Mouse (Mus musculus): Measurements from ENCODE around the gene Pnkp. TPM values are rescaled to one million over a fixed set of nuclear protein-coding genes. Genes with fewer than 3 reads are reported as not detected.

The Pnkp gene
- polyA plus RNA-seq, 1 experiment, result 261 TPM

DNA sequence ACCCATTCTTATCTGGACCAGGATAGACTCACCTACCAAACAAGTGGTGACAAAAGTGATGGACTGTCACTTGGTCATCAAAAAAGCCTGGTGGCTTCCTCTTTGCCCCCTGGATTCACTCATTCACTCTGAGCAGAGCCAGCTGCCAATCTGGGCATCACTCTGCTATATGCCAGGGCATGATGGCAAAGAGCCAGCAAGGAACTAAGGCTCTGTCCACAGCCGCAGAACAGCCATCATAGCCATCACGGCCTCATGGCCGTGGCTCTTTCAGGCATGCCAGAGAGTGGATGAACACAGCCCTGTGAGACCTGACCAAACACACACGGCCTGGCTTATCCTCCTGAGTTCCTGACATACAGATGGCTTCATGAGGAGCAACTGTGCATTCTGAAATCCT is 33.8 kb downstream of the Pnkp start:
- Histone ChIP-seq H3K4me3 (replicated peaks; ENCODE audit: control insufficient read depth, low read depth, low read length) (no peak overlapping the region), H3K4me1 (ENCODE audit: control insufficient read depth, insufficient read depth, low read length) (peaks cover 3% of the 10 kb centered on the region; the same call in 1 of the 2 replicates), H3K27ac (ENCODE audit: control insufficient read depth, insufficient read depth, low read depth, low read length, poor library complexity) (no peak overlapping the region)
- TF ChIP-seq POLR2A (IDR thresholded peaks at IDR 0.05; ENCODE audit: borderline replicate concordance, control insufficient read depth, low read depth, low read length) (no peak), CTCF (IDR thresholded peaks at IDR 0.05; ENCODE audit: control insufficient read depth, insufficient read depth, low read length) (no peak)
- 86% methylated on average over 4 of the region's 4 CpGs for WGBS

DNA sequence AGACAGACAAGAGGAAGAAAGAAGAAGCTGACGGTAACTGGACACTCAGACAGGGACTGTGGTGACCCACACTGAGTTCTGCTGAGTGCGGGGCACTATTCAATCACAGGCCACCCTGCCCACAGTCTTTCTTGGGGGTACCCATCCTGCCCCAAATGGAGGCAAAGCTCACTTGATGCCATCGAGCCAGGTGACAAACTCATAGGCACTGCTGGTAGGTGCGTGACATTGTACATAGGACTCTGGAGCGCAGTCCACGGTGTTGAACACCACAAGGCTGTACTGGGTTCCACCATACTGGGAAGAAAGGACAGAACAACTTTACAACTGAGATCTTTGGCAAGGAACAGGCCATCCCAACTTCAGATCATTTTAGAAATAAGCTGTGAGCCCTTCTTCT is 34.7 kb downstream of the Pnkp start:
- TF ChIP-seq POLR2A (IDR thresholded peaks at IDR 0.05; ENCODE audit: borderline replicate concordance, control insufficient read depth, low read depth, low read length) (no peak), CTCF (IDR thresholded peaks at IDR 0.05; ENCODE audit: control insufficient read depth, insufficient read depth, low read length) (no peak)
- 20% methylated on average over 6 of the region's 6 CpGs for WGBS
- Histone ChIP-seq H3K4me1 (ENCODE audit: control insufficient read depth, insufficient read depth, low read length) (peaks cover 3% of the 10 kb centered on the region), H3K27ac (ENCODE audit: control insufficient read depth, insufficient read depth, low read depth, low read length, poor library complexity) (no peak overlapping the region), H3K4me3 (replicated peaks; ENCODE audit: control insufficient read depth, low read depth, low read length) (peak overlapping the region; percentile 69)

DNA sequence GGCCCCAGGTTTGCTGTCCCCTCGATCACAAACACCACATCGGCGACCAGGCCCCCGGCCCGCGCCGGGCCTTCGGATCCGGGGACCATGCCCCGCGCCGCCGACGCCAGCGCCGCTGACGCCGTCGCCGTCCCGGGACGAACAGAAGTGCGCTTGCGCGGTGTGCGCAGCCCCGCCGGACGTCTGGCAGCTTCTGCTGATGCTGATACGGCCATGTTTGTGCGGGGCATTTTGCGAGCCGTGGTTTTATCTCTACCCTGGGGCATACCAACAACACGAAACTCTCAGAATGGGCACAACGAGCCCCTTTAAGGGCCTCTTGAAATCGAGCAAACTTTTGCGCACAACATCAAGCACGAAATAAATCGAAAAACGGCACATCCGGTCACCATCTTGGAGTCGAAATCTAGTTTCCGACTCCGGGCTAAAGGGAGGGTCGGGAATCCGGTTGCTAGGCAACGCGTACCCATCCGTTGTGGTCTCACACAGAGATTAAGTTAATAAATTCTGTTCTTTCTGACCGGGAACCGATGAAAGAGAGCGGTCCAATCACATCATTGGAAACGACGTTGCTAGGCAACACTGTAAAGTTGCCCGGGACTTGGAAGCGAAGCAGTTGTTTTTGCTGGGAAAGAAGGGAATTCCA is 35.5 kb downstream of the Pnkp start, which contains the start of gene Med25:
TSS of gene Med25 (minus strand) at position 437 of the 646 bp plus-strand sequence.
- Histone ChIP-seq H3K4me1 (ENCODE audit: control insufficient read depth, insufficient read depth, low read length) (peaks cover 3% of the 10 kb centered on the region), H3K4me3 (replicated peaks; ENCODE audit: control insufficient read depth, low read depth, low read length) (peak within 1 kb of the TSS; percentile 69), H3K27ac (ENCODE audit: control insufficient read depth, insufficient read depth, low read depth, low read length, poor library complexity) (peak within 1 kb of the TSS; percentile 91)
- under 1% methylated on average over 56 of the region's 56 CpGs for WGBS
- TF ChIP-seq CTCF (IDR thresholded peaks at IDR 0.05; ENCODE audit: control insufficient read depth, insufficient read depth, low read length), result no peak
- TF ChIP-seq POLR2A (IDR thresholded peaks at IDR 0.05; ENCODE audit: borderline replicate concordance, control insufficient read depth, low read depth, low read length), result peak; percentile 72; the same call in 1 of the 2 replicates

DNA sequence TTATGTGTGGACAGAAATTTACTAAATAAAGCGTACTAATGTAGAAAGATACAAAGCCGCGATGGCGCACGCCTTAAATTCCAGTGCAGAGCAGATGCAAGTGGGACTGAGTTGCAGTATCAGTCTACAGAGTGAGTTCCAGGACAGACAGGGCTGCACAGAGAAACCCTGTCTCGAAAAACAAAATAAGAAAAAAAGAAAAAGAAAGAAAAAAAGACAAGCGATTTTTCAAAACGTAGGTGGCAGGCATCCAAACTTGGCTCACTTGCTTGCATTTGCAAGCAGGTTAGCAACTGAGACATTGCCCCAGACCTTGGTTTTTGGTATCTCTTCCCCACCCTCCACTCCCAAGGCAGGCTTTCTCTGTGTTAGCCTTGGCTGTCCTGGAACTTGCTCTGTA is 36.3 kb downstream of the Pnkp start:
- WGBS, result 61% methylated on average over 8 of the region's 8 CpGs
- Histone ChIP-seq H3K4me1 (ENCODE audit: control insufficient read depth, insufficient read depth, low read length) (peaks cover 3% of the 10 kb centered on the region), H3K4me3 (replicated peaks; ENCODE audit: control insufficient read depth, low read depth, low read length) (no peak overlapping the region), H3K27ac (ENCODE audit: control insufficient read depth, insufficient read depth, low read depth, low read length, poor library complexity) (no peak overlapping the region)
- TF ChIP-seq POLR2A (IDR thresholded peaks at IDR 0.05; ENCODE audit: borderline replicate concordance, control insufficient read depth, low read depth, low read length), result no peak
- TF ChIP-seq CTCF (IDR thresholded peaks at IDR 0.05; ENCODE audit: control insufficient read depth, insufficient read depth, low read length), result no peak

DNA sequence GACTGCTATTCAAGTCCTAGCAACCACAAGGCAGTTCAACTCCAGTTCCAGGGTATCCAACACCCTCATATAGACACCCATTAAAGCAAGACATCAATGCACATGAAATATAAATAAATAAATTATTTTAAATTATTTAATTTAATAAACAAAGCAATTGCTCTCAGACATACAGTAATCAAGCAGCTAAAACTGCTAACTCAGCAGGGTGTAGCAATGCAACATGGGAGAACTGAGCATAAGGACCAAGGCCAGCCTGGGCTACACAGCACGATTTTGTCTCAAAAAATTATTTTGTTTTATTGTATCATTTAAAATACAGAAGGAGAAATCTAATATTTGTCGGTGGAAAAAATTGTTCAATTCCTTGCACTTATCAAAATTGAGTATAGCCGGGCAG is 37.2 kb downstream of the Pnkp start:
- Histone ChIP-seq H3K27ac (ENCODE audit: control insufficient read depth, insufficient read depth, low read depth, low read length, poor library complexity) (no peak overlapping the region), H3K4me1 (ENCODE audit: control insufficient read depth, insufficient read depth, low read length) (peaks cover 3% of the 10 kb centered on the region), H3K4me3 (replicated peaks; ENCODE audit: control insufficient read depth, low read depth, low read length) (no peak overlapping the region)
- 87% methylated on average over 3 of the region's 3 CpGs for WGBS
- TF ChIP-seq POLR2A (IDR thresholded peaks at IDR 0.05; ENCODE audit: borderline replicate concordance, control insufficient read depth, low read depth, low read length), result no peak
- no peak for TF ChIP-seq CTCF (IDR thresholded peaks at IDR 0.05; ENCODE audit: control insufficient read depth, insufficient read depth, low read length)

DNA sequence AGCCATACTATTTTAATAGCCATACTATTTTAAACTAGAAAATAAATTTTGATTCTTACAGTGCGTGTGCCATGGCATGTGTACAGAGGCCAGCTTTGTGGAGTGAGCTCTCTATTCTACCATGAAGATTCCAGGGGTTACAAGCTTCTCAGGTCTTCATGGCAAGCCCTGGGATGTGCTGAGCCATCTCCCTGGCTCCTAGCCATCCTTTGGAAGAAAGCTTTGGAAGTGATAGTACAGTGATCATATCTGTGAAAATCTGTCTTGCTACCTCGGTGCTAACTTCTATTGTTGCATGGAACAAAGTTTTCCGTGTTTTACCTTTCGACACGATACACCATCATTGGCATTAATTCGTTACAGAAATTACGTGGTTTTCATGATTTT is 38.3 kb downstream of the Pnkp start:
- H3K27ac ChIP-seq (ENCODE audit: control insufficient read depth, insufficient read depth, low read depth, low read length, poor library complexity), result no peak overlapping the region
- TF ChIP-seq POLR2A (IDR thresholded peaks at IDR 0.05; ENCODE audit: borderline replicate concordance, control insufficient read depth, low read depth, low read length) (no peak), CTCF (IDR thresholded peaks at IDR 0.05; ENCODE audit: control insufficient read depth, insufficient read depth, low read length) (no peak)
- H3K4me3 ChIP-seq (replicated peaks; ENCODE audit: control insufficient read depth, low read depth, low read length), result no peak overlapping the region
- peaks cover 3% of the 10 kb centered on the region for H3K4me1 ChIP-seq (ENCODE audit: control insufficient read depth, insufficient read depth, low read length)
- 44% methylated on average over 7 of the region's 7 CpGs for WGBS

DNA sequence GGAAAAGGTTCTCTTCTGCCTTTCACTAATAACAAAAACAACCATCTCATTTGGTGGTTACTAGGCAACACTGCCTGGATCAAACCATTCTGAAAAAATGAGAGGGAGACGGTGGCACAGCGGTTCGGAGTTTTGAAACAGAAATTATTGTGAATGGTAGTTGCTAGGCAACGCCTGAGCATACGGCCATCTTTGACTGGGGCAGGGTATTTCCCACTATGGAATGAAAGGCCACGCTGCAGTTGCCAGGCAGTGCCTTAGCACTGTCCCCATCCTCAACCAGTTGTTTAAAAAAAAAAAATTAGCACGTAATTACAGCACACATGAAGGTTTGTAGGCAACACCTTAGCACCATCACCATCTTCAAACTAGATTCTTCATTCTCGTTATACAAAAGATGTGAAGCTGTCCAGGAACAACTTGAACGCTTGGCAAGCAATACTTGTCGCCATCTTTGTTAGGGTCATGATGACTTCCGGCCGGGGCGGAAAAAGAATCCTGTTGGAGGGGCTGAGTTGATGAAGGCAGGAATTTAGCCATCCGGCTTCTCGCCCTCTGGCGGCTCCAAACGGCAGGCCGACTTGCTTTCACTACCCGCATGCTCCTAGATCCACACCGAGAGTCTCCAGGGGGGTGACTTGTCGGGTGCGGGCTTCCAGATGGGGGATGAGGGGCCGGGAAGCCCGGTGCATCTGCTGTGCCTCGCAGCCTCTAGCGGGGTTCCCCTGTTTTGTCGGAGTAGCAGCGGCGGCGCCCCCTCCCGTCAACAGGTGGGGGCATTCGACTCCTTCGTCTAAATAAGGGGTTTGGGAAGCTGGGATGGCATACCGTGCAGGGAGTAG is 38.9 kb downstream of the Pnkp start, which contains the start of gene Fuz:
TSS of gene Fuz (plus strand) at position 487 of the 842 bp plus-strand sequence.
- Histone ChIP-seq H3K4me1 (ENCODE audit: control insufficient read depth, insufficient read depth, low read length) (peaks cover 3% of the 10 kb centered on the region), H3K4me3 (replicated peaks; ENCODE audit: control insufficient read depth, low read depth, low read length) (peak within 1 kb of the TSS; percentile 69), H3K27ac (ENCODE audit: control insufficient read depth, insufficient read depth, low read depth, low read length, poor library complexity) (peak within 1 kb of the TSS; percentile 46)
- WGBS, result under 1% methylated on average over 34 of the region's 34 CpGs
- TF ChIP-seq CTCF (IDR thresholded peaks at IDR 0.05; ENCODE audit: control insufficient read depth, insufficient read depth, low read length), result peak; percentile 34; the same call in 1 of the 2 replicates
- peak; percentile 38; the same call in 1 of the 2 replicates for TF ChIP-seq POLR2A (IDR thresholded peaks at IDR 0.05; ENCODE audit: borderline replicate concordance, control insufficient read depth, low read depth, low read length)

DNA sequence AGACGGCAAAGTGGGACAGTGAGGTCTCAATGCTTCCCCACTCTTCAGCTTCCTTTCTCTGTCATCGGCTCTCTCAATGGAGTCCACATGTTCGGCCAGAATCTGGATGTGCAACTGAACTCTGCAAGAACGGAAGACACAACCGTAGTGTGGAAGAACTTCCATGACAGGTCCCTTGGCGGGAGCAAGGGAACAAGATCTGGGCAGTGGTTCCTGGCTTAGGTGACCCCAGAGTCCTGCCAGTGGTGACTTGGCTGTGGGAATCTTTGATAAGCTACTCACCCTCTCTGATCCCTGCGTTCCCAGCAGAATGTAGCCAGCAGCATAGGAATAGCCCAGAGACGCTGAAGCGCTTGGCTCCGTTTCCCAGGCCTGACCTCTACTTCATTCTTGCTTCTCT is 39.6 kb downstream of the Pnkp start:
- Histone ChIP-seq H3K4me1 (ENCODE audit: control insufficient read depth, insufficient read depth, low read length) (peaks cover 2% of the 10 kb centered on the region), H3K27ac (ENCODE audit: control insufficient read depth, insufficient read depth, low read depth, low read length, poor library complexity) (peak overlapping the region; percentile 46), H3K4me3 (replicated peaks; ENCODE audit: control insufficient read depth, low read depth, low read length) (peak overlapping the region; percentile 69)
- TF ChIP-seq POLR2A (IDR thresholded peaks at IDR 0.05; ENCODE audit: borderline replicate concordance, control insufficient read depth, low read depth, low read length) (no peak), CTCF (IDR thresholded peaks at IDR 0.05; ENCODE audit: control insufficient read depth, insufficient read depth, low read length) (no peak)
- 39% methylated on average over 10 of the region's 10 CpGs for WGBS

Data from bone marrow, adult 2 months (tissue).